Mouse (Mus musculus): ENCODE results near the gene Lrp5. TPM values are rescaled to one million over a fixed set of nuclear protein-coding genes. Genes with fewer than 3 reads are reported as not detected.
A peak's percentile ranks its signal among the peaks of the same experiment; 100 is the strongest.

The Lrp5 gene
- polyA plus RNA-seq, 1 experiment from 2014 or later: 5.3 TPM

DNA sequence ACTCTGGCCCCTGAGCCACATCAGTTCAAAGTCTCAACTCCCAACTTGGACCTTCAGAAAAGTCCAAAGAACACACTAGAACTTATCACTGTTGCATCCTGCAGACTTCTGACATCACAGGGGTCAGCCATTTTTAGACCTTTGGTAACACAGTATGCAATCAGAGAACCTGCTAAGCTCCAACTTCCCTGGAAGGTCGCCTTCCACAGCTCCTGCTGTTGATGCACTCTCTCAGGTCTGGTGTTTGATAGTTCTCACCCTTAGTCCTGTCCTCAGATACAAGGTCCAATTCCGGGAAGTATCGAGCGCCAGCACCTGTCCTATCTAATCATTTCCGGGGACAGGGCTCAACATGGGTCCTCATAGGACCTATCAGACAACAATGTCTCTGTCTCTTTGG is 5.0 kb upstream of the Lrp5 start:
- Histone ChIP-seq H3K4me1 (ENCODE audit: control insufficient read depth, insufficient read depth, low read length) (no peaks in the 10 kb centered on the region; the same call in none of the 2 replicates), H3K36me3 (ENCODE audit: control insufficient read depth, insufficient read depth, low read length) (no peaks in the 10 kb centered on the region), H3K4me3 (ENCODE audit: low read depth, low read length) (no peak overlapping the region), H3K27me3 (ENCODE audit: control insufficient read depth, insufficient read depth, low read length) (no peaks in the 10 kb centered on the region), H3K27ac (ENCODE audit: low read depth, low read length) (no peak overlapping the region), H3K9ac (ENCODE audit: low read depth, low read length) (no peak overlapping the region), H3K9me3 (replicated peaks; ENCODE audit: control insufficient read depth, low read length) (no peaks in the 10 kb centered on the region), H3K4me2 (no peak overlapping the region)
- WGBS (ENCODE audit: insufficient replicate concordance): 81% methylated on average over 5 of the region's 5 CpGs
- no peak for ATAC-seq (replicated peaks; ENCODE audit: insufficient number of reproducible peaks, low FRiP score, low TSS enrichment)

DNA sequence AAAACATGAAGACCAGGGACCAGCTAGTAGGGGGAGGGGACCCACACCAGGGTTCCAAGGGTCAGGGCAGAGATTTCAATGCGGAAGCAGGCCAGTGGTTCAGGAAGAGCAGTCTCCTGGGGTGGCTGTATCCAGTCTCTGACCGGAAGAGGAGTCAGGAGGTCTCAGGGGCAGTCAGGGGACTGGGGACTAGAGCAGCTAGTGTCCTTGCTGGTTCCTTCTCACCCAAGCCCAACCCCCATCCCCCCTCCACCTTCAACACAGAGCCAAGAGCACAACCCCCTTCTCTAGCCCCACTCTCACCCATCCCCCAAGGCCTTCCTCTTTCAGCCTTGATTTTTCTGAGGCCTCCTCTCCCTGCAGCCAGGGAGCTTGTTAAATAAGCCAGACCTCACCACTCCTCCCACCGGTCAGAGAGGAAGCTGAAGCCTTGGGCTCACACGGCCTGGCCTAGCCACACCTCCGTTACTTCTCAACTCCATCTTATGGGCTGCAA is 1.4 kb upstream of the Lrp5 start:
- Histone ChIP-seq H3K4me1 (ENCODE audit: control insufficient read depth, insufficient read depth, low read length) (peaks cover 5% of the 10 kb centered on the region), H3K4me3 (ENCODE audit: low read depth, low read length) (no peak overlapping the region), H3K9me3 (replicated peaks; ENCODE audit: control insufficient read depth, low read length) (no peaks in the 10 kb centered on the region), H3K27me3 (ENCODE audit: control insufficient read depth, insufficient read depth, low read length) (no peaks in the 10 kb centered on the region), H3K4me2 (0 out of 2 replicates have a peak overlapping the region, but pooled peaks have one; percentile 7), H3K27ac (ENCODE audit: low read depth, low read length) (peak overlapping the region; percentile 47; the same call in 1 of the 2 replicates), H3K9ac (ENCODE audit: low read depth, low read length) (no peak overlapping the region), H3K36me3 (ENCODE audit: control insufficient read depth, insufficient read depth, low read length) (no peaks in the 10 kb centered on the region)
- 16% methylated on average over 5 of the region's 5 CpGs for WGBS (ENCODE audit: insufficient replicate concordance)
- 0 out of 2 replicates have a peak, but pooled peaks have one; percentile 48 for ATAC-seq (replicated peaks; ENCODE audit: insufficient number of reproducible peaks, low FRiP score, low TSS enrichment)

DNA sequence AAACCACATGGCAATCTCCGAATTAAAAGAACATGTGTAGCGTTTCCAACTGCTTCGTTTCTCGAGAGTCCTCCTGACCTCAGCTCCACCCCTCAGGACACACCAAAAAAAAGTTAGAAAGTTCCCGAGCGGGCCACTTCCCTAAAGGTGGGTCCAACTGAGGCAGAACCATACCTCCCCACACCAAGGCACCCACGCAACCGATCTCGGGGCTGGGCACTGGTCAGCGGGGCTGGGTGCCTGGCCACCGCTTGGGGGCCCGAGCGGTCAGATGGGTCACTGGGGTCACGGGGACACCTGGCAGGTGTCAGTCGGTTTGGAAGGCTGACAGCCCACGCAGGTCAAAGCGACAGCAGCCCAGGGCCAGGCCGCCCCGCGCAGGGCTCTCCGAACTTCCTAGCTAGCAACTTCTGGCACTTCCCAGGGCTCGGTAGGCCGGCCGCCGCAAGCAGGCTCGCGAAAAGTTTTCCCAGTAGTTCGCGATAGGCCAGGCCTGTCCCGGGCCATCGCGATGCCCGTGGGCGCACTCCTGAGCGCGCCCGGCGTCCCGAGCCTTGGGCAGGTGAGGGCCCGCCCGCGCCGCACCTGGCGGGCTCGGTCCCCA is 651 bp downstream of the Lrp5 start:
- 2% methylated on average over 42 of the region's 45 CpGs for WGBS (ENCODE audit: insufficient replicate concordance)
- peak overlapping the region; percentile 94 for H3K9ac ChIP-seq (ENCODE audit: low read depth, low read length)
- H3K27ac ChIP-seq (ENCODE audit: low read depth, low read length): peak overlapping the region; percentile 78
- H3K4me2 ChIP-seq: peak overlapping the region; percentile 96
- H3K4me3 ChIP-seq (ENCODE audit: low read depth, low read length): peak overlapping the region; percentile 93
- no peak for ATAC-seq (replicated peaks; ENCODE audit: insufficient number of reproducible peaks, low FRiP score, low TSS enrichment)
- no peaks in the 10 kb centered on the region for H3K27me3 ChIP-seq (ENCODE audit: control insufficient read depth, insufficient read depth, low read length)
- H3K36me3 ChIP-seq (ENCODE audit: control insufficient read depth, insufficient read depth, low read length): no peaks in the 10 kb centered on the region
- peaks cover 19% of the 10 kb centered on the region for H3K4me1 ChIP-seq (ENCODE audit: control insufficient read depth, insufficient read depth, low read length)
- H3K9me3 ChIP-seq (replicated peaks; ENCODE audit: control insufficient read depth, low read length): no peaks in the 10 kb centered on the region

DNA sequence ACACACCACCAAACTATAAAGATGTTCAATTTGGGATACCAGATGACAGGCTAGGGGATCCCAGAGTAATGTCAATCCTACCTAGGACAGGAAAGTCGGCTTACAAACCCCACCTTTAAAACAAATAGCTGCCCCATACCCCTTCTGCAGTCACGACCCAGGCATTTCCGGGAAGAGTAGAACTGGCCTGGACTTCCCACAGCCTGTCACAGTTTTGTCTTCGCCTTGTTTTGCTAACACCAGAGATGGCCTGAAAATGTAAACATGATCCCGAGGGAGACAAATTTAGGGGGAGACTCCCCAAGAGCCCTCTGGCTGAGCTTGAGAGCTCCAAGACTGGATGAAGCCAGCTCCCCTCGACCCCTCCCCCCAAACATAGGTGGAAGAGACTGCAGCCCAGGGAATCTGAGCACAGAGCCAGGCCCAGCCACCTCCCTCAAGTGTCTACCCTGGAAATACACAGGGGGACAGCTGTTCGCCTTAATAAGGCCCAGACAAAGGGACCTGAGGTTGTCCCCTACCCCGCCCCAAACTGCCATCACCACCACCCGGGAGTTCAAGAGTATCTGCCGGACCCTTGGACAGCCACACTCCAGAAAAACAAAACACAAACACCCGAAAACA is 1.3 kb downstream of the Lrp5 start:
- H3K4me1 ChIP-seq (ENCODE audit: control insufficient read depth, insufficient read depth, low read length): peaks cover 19% of the 10 kb centered on the region
- ATAC-seq (replicated peaks; ENCODE audit: insufficient number of reproducible peaks, low FRiP score, low TSS enrichment): no peak
- peak overlapping the region; percentile 94 for H3K9ac ChIP-seq (ENCODE audit: low read depth, low read length)
- no peaks in the 10 kb centered on the region for H3K9me3 ChIP-seq (replicated peaks; ENCODE audit: control insufficient read depth, low read length)
- no peaks in the 10 kb centered on the region for H3K27me3 ChIP-seq (ENCODE audit: control insufficient read depth, insufficient read depth, low read length)
- H3K4me3 ChIP-seq (ENCODE audit: low read depth, low read length): peak overlapping the region; percentile 93
- H3K36me3 ChIP-seq (ENCODE audit: control insufficient read depth, insufficient read depth, low read length): no peaks in the 10 kb centered on the region
- H3K27ac ChIP-seq (ENCODE audit: low read depth, low read length): peak overlapping the region; percentile 7; the same call in 1 of the 2 replicates
- peak overlapping the region; percentile 96 for H3K4me2 ChIP-seq
- 7% methylated on average over 11 of the region's 11 CpGs for WGBS (ENCODE audit: insufficient replicate concordance)

DNA sequence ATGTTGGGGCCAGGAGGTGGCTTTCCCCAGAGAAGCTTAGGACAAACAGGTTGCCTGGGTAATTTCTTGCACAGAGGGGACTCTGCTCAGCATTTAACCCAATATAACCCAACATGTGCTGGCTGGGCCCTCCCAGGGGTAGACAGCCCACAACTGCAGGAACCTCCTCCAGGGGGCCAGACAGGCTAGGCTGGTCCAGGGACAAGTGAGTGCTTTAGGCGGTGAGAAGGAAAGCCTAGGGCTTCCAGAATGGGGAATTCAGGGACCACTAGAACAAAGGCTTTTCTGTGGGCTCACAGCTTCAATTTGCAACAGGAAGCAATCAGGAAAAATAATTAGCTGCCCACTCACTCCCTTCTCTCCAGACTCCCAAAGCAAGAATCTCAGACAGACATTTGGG is 1.9 kb downstream of the Lrp5 start:
- H3K9me3 ChIP-seq (replicated peaks; ENCODE audit: control insufficient read depth, low read length): no peaks in the 10 kb centered on the region
- peak overlapping the region; percentile 7; the same call in 1 of the 2 replicates for H3K27ac ChIP-seq (ENCODE audit: low read depth, low read length)
- H3K4me1 ChIP-seq (ENCODE audit: control insufficient read depth, insufficient read depth, low read length): peaks cover 19% of the 10 kb centered on the region
- peak overlapping the region; percentile 96 for H3K4me2 ChIP-seq
- H3K9ac ChIP-seq (ENCODE audit: low read depth, low read length): no peak overlapping the region
- no peaks in the 10 kb centered on the region for H3K36me3 ChIP-seq (ENCODE audit: control insufficient read depth, insufficient read depth, low read length)
- H3K27me3 ChIP-seq (ENCODE audit: control insufficient read depth, insufficient read depth, low read length): no peaks in the 10 kb centered on the region
- H3K4me3 ChIP-seq (ENCODE audit: low read depth, low read length): peak overlapping the region; percentile 93; the same call in 1 of the 2 replicates
- 38% methylated on average over 1 of the region's 1 CpGs for WGBS (ENCODE audit: insufficient replicate concordance)
- ATAC-seq (replicated peaks; ENCODE audit: insufficient number of reproducible peaks, low FRiP score, low TSS enrichment): no peak

DNA sequence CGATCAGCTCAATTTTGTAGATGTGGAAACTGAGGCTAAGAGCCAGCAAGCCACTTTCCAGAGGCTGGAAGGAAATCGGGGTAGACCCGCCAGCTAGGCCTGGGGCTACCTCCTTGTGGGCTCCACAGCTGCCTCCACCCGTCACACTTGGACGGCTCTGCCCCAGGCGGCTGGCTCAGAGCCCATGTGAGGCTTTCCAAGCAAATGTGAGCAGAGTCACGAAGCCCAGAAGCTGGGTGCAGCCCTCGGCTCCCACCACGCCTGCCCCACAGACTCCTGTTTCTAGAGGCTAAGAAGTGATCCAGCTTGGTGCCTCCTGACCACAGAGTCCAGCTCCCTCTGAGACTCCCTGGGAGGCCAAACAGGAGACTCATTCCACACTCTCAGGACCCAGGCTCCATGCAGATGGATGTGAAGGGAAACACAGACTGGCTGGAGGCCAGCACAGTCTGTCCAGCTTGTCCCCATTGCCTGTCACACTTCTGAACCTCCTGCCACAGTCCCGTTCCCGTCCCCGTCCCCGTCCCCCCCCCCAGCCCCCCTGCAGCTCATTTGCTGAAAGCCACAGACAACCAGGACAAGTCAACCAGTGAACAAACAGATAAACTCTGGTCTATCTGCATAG is 4.9 kb downstream of the Lrp5 start:
- WGBS (ENCODE audit: insufficient replicate concordance): 41% methylated on average over 13 of the region's 13 CpGs
- ATAC-seq (replicated peaks; ENCODE audit: insufficient number of reproducible peaks, low FRiP score, low TSS enrichment): no peak; the same call in 1 of the 2 replicates
- H3K4me3 ChIP-seq (ENCODE audit: low read depth, low read length): no peak overlapping the region

DNA sequence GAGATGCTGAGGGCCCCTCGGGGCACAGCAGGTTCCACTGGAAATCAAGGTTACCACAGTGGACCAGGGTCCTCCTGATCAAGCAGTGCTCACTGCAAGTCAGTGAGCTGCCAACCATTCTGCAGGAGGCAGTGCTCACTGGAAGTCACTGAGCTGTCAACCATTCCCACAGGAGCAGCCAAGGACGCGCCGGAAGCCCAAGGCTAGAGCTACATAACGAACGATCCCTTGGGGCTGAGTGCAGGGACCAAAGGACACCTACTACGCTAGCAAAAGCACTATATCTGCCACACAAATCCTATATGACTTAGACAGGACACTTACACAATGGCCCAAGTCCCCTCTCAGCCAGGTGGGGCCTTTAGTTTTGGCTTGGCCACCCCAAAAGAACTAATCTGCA is 5.6 kb downstream of the Lrp5 start:
- Histone ChIP-seq H3K9me3 (replicated peaks; ENCODE audit: control insufficient read depth, low read length) (no peaks in the 10 kb centered on the region), H3K27ac (ENCODE audit: low read depth, low read length) (no peak overlapping the region), H3K4me2 (no peak overlapping the region), H3K4me3 (ENCODE audit: low read depth, low read length) (no peak overlapping the region), H3K27me3 (ENCODE audit: control insufficient read depth, insufficient read depth, low read length) (no peaks in the 10 kb centered on the region), H3K36me3 (ENCODE audit: control insufficient read depth, insufficient read depth, low read length) (no peaks in the 10 kb centered on the region), H3K9ac (ENCODE audit: low read depth, low read length) (no peak overlapping the region), H3K4me1 (ENCODE audit: control insufficient read depth, insufficient read depth, low read length) (peaks cover 19% of the 10 kb centered on the region)
- ATAC-seq (replicated peaks; ENCODE audit: insufficient number of reproducible peaks, low FRiP score, low TSS enrichment): no peak
- WGBS (ENCODE audit: insufficient replicate concordance): 81% methylated on average over 7 of the region's 7 CpGs

More for the DNA sequence above, 4.9 kb downstream of the Lrp5 start:
- Histone ChIP-seq H3K27me3 (ENCODE audit: control insufficient read depth, insufficient read depth, low read length) (no peaks in the 10 kb centered on the region), H3K9me3 (replicated peaks; ENCODE audit: control insufficient read depth, low read length) (no peaks in the 10 kb centered on the region), H3K4me1 (ENCODE audit: control insufficient read depth, insufficient read depth, low read length) (peaks cover 19% of the 10 kb centered on the region), H3K4me2 (peak overlapping the region; percentile 29; the same call in 1 of the 2 replicates), H3K36me3 (ENCODE audit: control insufficient read depth, insufficient read depth, low read length) (no peaks in the 10 kb centered on the region), H3K9ac (ENCODE audit: low read depth, low read length) (no peak overlapping the region), H3K27ac (ENCODE audit: low read depth, low read length) (peak overlapping the region; percentile 46; the same call in 1 of the 2 replicates)

DNA sequence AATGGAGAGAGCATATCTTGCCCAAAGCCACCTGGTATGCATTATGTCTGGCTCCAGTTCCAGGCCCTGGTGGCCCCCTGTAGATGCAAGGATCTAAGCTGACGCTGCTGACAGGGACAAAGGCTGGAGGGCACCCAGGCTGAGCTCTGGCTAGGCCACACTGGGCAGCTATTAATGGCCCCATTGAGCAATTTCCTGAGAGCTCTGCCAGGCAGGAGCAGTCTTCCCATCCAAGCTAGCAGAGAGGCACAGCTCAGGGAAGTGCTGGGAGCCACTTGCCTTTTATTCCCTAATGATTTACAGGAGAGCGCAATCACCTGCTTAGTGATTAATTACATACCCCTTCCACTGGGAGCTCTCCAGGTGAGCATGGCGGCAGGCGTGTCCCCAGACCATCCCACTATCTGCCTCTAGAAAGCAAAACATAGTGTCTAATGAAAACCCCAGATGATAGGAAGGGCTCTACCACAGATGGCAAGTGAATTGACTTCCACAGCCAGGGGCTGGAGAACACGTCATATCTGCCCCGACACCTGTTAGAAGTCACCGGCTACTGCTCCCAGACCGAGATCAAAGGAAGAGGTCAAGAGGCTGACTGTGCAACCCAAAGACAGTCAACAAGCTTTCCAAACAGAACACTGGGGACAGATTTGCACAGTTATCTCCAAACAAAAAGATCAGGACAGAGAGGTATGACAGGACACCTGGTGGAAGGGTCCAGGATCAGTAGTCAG is 12.1 kb downstream of the Lrp5 start:
- H3K9ac ChIP-seq (ENCODE audit: low read depth, low read length): no peak overlapping the region
- no peak overlapping the region for H3K4me3 ChIP-seq (ENCODE audit: low read depth, low read length)
- no peaks in the 10 kb centered on the region for H3K27me3 ChIP-seq (ENCODE audit: control insufficient read depth, insufficient read depth, low read length)
- peaks cover 4% of the 10 kb centered on the region; the same call in 1 of the 2 replicates for H3K36me3 ChIP-seq (ENCODE audit: control insufficient read depth, insufficient read depth, low read length)
- 81% methylated on average over 8 of the region's 8 CpGs for WGBS (ENCODE audit: insufficient replicate concordance)
- no peak overlapping the region for H3K27ac ChIP-seq (ENCODE audit: low read depth, low read length)
- H3K4me2 ChIP-seq: no peak overlapping the region
- no peaks in the 10 kb centered on the region for H3K9me3 ChIP-seq (replicated peaks; ENCODE audit: control insufficient read depth, low read length)
- H3K4me1 ChIP-seq (ENCODE audit: control insufficient read depth, insufficient read depth, low read length): peaks cover 6% of the 10 kb centered on the region
- no peak for ATAC-seq (replicated peaks; ENCODE audit: insufficient number of reproducible peaks, low FRiP score, low TSS enrichment)

All from heart, embryonic 11.5 days (tissue).